Mouse (Mus musculus) right cerebral cortex, postnatal 36 days (tissue): ENCODE data around the gene Wls.

Experiments used
- DNase-seq, 2 experiments: peaks; one replicate each; pipeline ENCODE4 v3.0.0; 2022; ENCODE audit warnings: low spot score in 2 of 2, mixed read lengths in 1 of 2

The Wls gene

DNA sequence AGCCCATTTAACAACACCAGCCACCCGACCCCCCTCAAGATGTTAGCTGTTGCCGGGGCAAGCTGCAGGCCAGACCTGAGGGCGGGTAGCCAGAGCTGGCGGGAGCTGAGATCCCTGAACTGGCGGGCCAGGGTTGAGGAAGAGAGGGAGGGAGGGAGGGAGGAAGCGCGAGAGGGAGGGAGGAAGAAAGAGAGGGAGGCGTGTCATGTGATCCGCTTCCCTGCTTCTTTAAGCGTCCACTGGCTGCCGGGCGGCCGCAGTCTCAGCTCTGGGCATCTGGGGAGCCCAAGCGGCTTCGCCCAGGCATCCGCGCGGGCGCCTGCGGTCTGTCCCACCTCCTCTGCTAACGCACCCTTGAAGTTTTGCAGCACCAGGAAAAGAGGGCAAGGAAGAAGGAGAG lies at the start of gene Wls:
Wls (plus strand) TSS at position 192 of the 400 bp plus-strand sequence.
- peak; percentile 35 to 55 for DNase-seq

DNA sequence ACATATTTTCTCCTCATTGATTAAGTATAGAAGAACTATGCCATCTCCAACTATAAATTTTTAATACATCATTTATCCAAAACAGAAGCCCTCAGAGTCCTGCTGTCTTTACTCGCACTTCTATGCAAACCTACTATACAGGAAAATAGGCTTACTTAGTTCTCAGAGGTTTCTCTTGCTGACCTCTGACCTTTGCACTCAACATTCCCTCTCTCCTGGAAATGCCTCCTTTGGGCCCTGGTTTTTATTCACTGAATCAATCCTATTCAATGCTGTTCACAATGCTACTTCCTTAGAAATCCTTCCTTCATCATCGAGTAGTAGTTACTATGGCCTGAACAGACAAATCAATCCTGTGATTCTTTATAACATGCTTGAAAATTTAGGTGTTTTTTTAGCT lies 49.7 kb upstream of the Wls start:
- DNase-seq: no peak

DNA sequence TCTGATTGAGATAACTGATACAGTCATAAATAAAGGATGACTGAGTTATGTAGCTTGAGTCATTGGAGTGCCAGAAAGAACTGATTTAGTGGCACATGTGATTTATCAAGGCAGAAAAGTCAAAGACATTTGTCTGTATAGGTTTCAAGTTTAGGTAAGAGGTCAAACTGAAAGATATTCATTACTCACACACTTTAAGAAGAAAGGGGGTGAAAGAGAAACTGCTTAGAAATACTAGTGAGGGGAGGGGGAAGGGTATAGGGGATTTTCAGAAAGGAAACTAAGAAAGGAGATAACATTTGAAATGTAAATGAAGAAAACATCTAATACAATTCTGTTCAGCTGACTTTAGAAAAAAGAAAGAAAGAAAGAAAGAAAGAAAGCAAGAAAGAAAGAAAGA lies 7.9 kb upstream of the Wls start:
- DNase-seq: no peak

DNA sequence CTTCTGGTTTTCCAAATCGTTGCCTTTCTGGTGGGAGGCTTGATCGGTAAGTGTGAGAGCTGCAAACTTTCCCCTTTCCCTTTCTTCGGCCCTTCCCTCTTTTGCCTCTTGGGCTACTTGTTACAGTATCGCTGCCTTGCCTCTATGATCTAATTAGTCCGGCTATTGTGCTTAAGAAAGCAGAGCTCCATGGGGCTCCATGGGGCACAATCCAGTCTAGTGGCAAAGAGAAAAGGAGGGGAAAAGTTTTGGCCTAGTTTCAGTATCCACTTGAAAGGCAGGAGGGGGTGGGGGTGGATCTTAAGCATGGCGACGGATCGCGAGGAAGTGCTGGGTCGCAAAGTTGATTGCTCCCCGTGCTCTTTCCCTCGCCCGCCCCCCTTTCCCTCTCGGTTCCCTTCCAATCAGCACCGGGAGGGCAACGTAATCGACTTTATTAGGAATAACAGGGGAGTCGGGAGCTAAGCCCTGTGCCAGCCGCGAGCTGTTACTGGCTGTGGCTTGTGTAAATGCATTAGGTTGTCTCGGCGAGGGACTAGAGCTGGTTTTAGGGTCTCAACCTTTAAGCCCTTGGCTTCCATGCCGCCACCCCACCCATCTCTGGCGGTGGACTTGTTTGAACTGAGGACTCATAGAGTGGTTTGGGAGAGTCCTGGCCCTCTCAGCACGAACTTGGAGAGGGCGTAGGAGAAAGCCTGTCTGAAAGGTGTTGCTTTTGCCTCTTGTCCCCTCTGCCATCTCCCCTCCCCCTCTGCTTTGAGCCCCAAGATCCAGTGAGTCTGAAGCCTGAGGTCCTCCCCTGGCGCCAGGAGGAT lies 737 bp downstream of the Wls start:
- peak; percentile 8 to 16 for DNase-seq

GRCm38 (mm10) chr3:159840817-159841390 lies 1.4 kb downstream of the Wls start:
- no peak for DNase-seq

- no peak for DNase-seq
These were observed 2.0 kb downstream of the Wls start for GRCm38 (mm10) chr3:159841458-159841857.

GRCm38 (mm10) chr3:159843135-159843534 lies 3.7 kb downstream of the Wls start:
- DNase-seq: no peak

DNA sequence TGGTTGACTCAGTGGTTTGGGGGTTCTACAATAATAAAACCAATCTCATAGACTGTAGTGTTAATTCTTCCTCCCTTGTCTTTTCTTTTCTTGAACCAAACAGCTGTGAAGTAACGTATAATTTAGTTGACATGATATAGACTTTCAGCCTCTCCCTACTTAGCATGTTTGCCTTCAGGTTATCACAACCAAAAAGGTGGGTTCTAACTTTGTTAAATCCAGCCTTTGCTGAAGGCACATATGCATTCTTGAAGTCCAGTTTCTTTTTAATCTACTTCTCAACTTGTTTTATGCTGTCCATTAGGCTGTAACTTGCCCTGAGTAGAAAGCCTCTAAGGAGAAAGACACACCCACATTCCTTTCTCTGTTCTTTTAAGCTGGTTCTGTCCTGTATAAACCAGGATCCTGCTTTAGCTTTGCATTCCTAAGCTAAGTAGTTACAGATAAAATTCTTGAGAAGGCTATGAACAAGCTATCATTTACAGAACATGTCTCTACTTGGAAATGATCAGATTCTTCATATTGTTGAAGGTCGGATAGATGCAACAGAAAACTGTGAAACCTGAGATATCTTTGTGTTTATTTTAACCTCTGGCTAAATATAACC lies 8.0 kb downstream of the Wls start:
- DNase-seq: no peak

DNA sequence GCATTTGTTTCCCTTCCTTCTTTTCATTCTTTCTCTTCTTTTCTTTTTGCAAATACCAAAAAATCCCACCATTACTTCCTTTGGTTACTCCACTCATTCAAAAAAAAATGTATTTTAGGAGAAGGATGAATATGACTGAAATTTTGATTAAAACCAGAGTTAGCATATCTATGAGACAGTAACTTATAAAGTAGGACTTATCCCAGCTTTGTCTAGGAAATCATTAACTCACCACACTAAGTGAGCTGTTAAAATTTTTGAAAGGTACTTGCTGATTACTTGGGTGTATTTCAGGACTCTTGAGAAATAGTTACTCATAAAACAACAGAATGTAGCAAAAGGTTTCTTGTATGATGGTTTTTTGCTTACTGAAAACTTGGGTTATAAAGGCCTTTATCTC lies 8.7 kb downstream of the Wls start:
- DNase-seq: no peak

DNA sequence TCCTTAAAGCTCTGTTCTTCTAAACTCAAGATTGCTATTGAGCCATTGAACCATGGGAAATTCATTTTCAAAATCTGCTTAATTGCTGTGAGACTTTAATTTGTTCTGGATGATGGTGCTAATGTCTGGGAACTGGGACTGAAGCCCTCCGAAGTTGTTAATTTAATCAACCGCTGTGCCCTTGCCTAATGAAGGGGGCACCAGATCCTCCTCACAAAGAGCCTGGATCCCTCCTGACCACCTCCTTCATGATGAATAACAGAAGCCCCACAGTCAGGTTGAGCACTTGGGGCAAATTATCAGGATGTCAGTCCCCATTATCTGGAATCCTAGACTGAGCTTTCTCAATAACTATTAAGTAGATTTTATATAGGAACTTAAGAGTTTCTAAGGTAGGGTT lies 12.0 kb downstream of the Wls start:
- DNase-seq: no peak

- DNase-seq: no peak
These were observed 12.5 kb downstream of the Wls start for GRCm38 (mm10) chr3:159851980-159852379.

GRCm38 (mm10) chr3:159857112-159857511 lies 17.6 kb downstream of the Wls start:
- no peak for DNase-seq

DNA sequence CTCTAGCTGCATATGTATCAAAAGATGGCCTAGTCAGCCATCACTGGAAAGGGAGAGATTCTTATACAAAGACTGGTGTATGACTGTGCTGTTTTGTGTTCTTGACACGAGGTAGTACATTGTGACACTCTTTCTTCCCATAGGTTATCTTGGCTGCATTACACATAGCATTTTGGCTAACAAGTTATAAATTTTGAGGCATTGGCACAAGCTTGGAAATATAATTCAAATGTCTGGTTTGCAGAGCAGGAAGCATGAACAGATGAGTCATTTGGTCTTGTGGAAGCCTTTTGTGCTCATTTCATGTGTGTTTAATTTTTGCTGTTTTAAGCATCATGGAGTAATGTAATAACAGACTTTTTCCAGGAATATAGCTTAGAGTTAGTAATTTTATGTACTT lies 26.2 kb downstream of the Wls start:
- DNase-seq: no peak

DNA sequence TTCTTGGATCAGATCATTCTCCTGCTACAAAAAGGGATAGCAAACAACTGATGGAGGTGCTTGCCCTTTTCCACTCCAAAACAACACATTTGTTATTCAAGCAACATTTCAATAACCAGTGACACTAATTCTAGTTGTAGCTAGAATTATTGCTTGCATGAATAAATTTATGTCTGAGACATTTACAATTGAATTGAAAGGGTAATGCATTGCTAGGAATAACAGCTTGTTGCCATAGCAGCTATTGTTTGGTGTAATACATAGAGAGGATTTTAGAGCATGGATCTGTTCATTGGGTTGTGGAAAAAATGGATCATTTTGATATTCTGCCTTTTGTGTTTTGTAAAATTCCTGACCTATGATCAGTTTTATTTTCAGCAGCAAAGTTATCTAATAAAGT lies 39.5 kb downstream of the Wls start:
- no peak for DNase-seq

GRCm38 (mm10) chr3:159883325-159883724 lies 43.9 kb downstream of the Wls start:
- DNase-seq: no peak

DNA sequence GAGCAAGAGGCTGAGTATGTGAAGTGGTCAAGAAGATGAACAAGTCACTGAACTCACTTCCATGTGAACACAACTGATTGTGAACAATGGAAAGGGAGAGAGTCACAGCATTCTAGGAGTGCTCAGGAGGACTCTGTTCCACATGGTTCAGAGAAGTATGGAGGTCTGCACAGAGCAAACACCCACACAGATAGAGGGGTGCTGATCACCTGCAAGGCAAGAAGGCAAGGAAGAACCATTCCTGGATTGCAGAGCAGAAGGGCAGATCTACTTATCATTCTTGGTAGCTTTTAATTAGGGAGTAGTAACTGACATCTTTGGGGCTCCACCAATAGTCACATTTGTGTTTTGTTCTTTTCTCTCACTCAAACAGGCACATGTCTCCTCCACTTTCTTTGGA lies 45.3 kb downstream of the Wls start:
- DNase-seq: no peak

DNA sequence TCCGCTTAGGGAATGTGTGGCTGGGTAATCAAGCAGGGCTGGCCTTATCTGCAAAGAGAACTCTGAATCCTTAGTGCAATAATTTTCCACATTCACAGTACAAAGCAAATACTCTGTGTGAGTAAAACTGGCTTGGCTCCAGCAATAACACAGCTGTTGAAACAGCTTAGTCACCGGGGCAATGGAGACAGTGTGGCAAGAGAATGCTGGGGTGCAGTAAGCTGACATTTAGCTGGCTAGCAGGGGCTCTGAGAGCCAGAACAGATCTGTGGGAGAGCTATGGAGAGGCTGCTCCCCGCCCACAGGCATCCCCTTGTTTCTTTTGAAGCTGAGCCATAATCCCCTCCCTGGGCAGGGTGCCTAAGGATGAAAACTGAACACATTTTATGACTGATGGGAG lies 45.8 kb downstream of the Wls start:
- DNase-seq: peak; percentile 62 to 63

DNA sequence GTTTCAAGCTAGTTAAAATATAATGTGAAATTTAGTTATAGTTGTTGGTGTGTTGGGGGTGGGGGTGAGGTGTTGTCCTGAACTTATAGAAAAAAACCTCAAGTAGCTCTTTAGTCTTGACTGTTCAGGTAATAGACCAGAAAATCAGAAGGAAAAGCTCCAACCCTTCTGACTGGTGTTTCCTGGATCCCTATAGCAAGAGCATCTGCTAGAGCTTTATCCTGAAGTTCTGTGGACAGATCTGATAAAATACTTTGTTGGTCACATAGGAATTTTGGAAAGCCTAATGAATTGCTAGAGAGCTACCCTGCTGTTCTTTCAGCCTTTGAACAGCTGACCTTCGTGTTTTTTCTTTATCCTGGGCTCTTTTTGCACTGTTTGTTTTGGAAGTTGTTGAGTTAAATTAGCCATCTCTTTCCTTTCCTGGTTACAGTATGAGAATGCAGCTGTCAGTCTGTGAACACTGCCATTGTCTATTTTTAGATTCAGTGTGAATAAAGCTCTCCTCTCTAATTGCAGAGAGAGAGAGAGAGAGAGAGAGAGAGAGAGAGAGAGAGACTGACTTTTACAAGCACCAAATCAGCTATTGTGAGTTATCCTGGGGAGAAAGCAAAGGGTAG lies 46.4 kb downstream of the Wls start:
- no peak for DNase-seq

GRCm38 (mm10) chr3:159890176-159891056 lies 50.9 kb downstream of the Wls start:
- no peak for DNase-seq

GRCm38 (mm10) chr3:159891057-159891752 lies 51.7 kb downstream of the Wls start:
- no peak for DNase-seq

GRCm38 (mm10) chr3:159907329-159907728 lies 67.9 kb downstream of the Wls start:
- no peak for DNase-seq
